Mouse (Mus musculus): ENCODE measurements around the gene Adam22. TPM values are rescaled to one million over a fixed set of nuclear protein-coding genes. Genes with fewer than 3 reads are reported as not detected.

The Adam22 gene
- 100 to 1,000 TPM; 194 to 214 (median 206) TPM for total RNA-seq (2022)

GRCm38 (mm10) chr5:8367614-8368327 is at the start of gene Adam22:
TSS of gene Adam22 (minus strand) at chr5:8368160.
- DNase-seq (ENCODE audit: low spot score in 2 of 2), result peak; percentile 81 to 94

- no peak for DNase-seq (ENCODE audit: low spot score in 2 of 2)
These were observed 49.5 kb upstream of the Adam22 start for GRCm38 (mm10) chr5:8417443-8417842.

GRCm38 (mm10) chr5:8416683-8417413 is 48.9 kb upstream of the Adam22 start:
- DNase-seq (ENCODE audit: low spot score in 2 of 2), result no peak

- no peak for DNase-seq (ENCODE audit: low spot score in 2 of 2)
These were observed 40.8 kb upstream of the Adam22 start for GRCm38 (mm10) chr5:8408746-8409145.

GRCm38 (mm10) chr5:8397587-8398249 is 29.8 kb upstream of the Adam22 start:
- DNase-seq (ENCODE audit: low spot score in 2 of 2), result no peak

GRCm38 (mm10) chr5:8393891-8394583 is 26.1 kb upstream of the Adam22 start:
- no peak for DNase-seq (ENCODE audit: low spot score in 2 of 2)

- no peak for DNase-seq (ENCODE audit: low spot score in 2 of 2)
These were observed 6.4 kb upstream of the Adam22 start for GRCm38 (mm10) chr5:8374297-8374906.

- no peak for DNase-seq (ENCODE audit: low spot score in 2 of 2)
These were observed 5.5 kb upstream of the Adam22 start for GRCm38 (mm10) chr5:8373415-8373814.

- DNase-seq (ENCODE audit: low spot score in 2 of 2), result no peak
These were observed 821 bp upstream of the Adam22 start for GRCm38 (mm10) chr5:8368781-8369180.

GRCm38 (mm10) chr5:8368328-8368692 is 350 bp upstream of the Adam22 start:
- no peak for DNase-seq (ENCODE audit: low spot score in 2 of 2)

GRCm38 (mm10) chr5:8366771-8367613 is 968 bp downstream of the Adam22 start:
- peak; percentile 32 to 45 for DNase-seq (ENCODE audit: low spot score in 2 of 2)

GRCm38 (mm10) chr5:8362361-8362760 is 5.6 kb downstream of the Adam22 start:
- no peak for DNase-seq (ENCODE audit: low spot score in 2 of 2)

GRCm38 (mm10) chr5:8357677-8358076 is 10.3 kb downstream of the Adam22 start:
- DNase-seq (ENCODE audit: low spot score in 2 of 2), result no peak

GRCm38 (mm10) chr5:8356885-8357651 is 10.9 kb downstream of the Adam22 start:
- DNase-seq (ENCODE audit: low spot score in 2 of 2), result no peak

- DNase-seq (ENCODE audit: low spot score in 2 of 2), result no peak
These were observed 11.6 kb downstream of the Adam22 start for GRCm38 (mm10) chr5:8356326-8356725.

- no peak for DNase-seq (ENCODE audit: low spot score in 2 of 2)
These were observed 18.4 kb downstream of the Adam22 start for GRCm38 (mm10) chr5:8349557-8349956.

GRCm38 (mm10) chr5:8346329-8346728 is 21.6 kb downstream of the Adam22 start:
- no peak for DNase-seq (ENCODE audit: low spot score in 2 of 2)

GRCm38 (mm10) chr5:8343296-8343695 is 24.7 kb downstream of the Adam22 start:
- no peak for DNase-seq (ENCODE audit: low spot score in 2 of 2)

GRCm38 (mm10) chr5:8341676-8342075 is 26.3 kb downstream of the Adam22 start:
- DNase-seq (ENCODE audit: low spot score in 2 of 2), result no peak

Measured in left cerebral cortex, adult 8-10 months (tissue).